18 mouse cellular contexts compared by ENCODE assay signal in the genomic region with DNA sequence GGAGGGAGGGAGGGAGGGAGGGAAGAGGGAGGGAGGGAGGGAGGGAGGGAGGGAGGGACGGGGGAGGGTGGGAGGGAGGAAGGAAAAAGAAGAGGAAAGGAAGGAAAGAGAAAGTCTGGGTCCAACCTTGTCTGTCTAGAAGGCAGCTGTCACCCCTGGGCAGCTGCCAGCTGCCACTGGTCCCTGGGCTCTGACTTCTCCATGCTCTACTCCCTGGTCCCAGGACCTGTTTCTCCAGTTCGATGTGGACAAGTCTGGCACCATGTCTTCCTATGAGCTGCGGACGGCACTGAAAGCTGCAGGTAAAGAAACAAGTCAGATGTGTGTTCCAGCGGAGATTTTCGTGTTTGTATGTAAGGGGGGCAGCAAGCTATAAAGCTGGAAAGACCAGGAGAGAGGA. TPM values are rescaled to one million over a fixed set of nuclear protein-coding genes. Genes with fewer than 3 reads are reported as not detected.
"Had no signal": no experiment of that assay in that cellular context is flagged by ENCODE, and none has a peak within 500 bp of the region (broad histone marks: within the 10 kb centered on the region; RNA-seq: fewer than 3 reads in every experiment).

No protein-coding gene starts in this region.

- H3K4me1 ChIP-seq: neural tube, embryonic 12.5 days; stomach, embryonic 15.5 days had no signal

- H3K36me3 ChIP-seq: neural tube, embryonic 12.5 days; neural tube, embryonic 13.5 days; neural tube, embryonic 15.5 days; stomach, embryonic 15.5 days had no signal

- H3K9ac ChIP-seq: neural tube, embryonic 12.5 days; neural tube, embryonic 13.5 days; neural tube, embryonic 15.5 days; stomach, embryonic 15.5 days had no signal

- H3K27me3 ChIP-seq: stomach, embryonic 15.5 days had no signal

- H3K4me2 ChIP-seq: neural tube, embryonic 12.5 days; neural tube, embryonic 13.5 days; neural tube, embryonic 15.5 days; stomach, embryonic 15.5 days had no signal

- H3K4me3 ChIP-seq: neural tube, embryonic 12.5 days; neural tube, embryonic 13.5 days; neural tube, embryonic 15.5 days; stomach, embryonic 15.5 days had no signal

- H3K27ac ChIP-seq: neural tube, embryonic 12.5 days; neural tube, embryonic 13.5 days; neural tube, embryonic 15.5 days; stomach, embryonic 15.5 days; stomach, postnatal 0 days had no signal

- DNase-seq: retina, postnatal 1 day; right cerebral cortex, adult 18-20 months; right cerebral cortex, postnatal 14 days; right cerebral cortex, postnatal 25 days; right cerebral cortex, postnatal 4 days; spleen, adult 18-20 months; thymus, adult 18-20 months; thymus, adult 2 months; thymus, postnatal 14 days; thymus, postnatal 25 days; thymus, postnatal 36 days; thymus, postnatal 4 days had no signal

RNA-seq across cellular contexts. Expression of a gene that starts 38.4 kb away (rescaled TPM):
- total RNA-seq: neutrophil, adult 5-6 weeks had no signal
- polyA plus RNA-seq: neural tube, embryonic 12.5 days had no signal

RNA-seq across cellular contexts. Expression of a gene that starts 44.8 kb away (rescaled TPM):
- total RNA-seq: neutrophil, adult 5-6 weeks had no signal
